Mouse (Mus musculus): ENCODE results near the gene Fkbp14. TPM values are rescaled to one million over a fixed set of nuclear protein-coding genes. Genes with fewer than 3 reads are reported as not detected.

Gene Fkbp14
- polyA plus RNA-seq, 1 experiment from 2014 or later = 11.7 TPM

DNA sequence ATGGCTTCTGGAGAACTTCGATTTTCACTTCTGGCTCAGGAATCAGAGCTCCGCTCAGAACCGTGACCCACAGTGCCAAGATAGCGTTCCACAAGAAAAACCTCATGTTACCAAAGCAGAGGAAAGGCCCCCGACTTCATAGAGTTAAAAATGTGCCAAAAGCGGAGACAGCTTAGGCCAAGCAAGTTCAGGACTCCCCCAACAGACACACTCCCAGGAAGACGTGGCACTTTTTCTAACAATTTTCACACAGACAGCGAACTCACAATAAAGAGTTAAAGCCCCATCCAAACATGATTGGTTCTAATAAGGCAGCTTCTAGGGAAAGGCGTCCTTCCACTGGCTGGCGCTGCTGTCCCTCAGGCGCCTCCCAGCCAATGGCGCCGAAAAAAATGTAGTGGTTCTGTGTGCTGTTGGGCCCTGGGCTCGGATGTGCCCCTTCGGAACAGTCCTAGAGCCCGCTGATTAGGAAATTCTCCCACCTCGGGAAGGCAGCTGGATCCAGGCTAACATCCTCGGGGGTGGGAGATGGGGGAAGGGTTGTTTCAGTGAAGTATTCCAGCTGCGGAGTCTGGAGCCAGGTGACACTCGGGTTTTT is 4.1 kb downstream of the Fkbp14 start:
- no peaks in the 10 kb centered on the region for H3K27me3 ChIP-seq (ENCODE audit: control insufficient read depth, insufficient read depth, low read length)
- WGBS = under 1% methylated on average over 20 of the region's 20 CpGs
- H3K4me2 ChIP-seq (replicated peaks) = peak overlapping the region; percentile 77
- H3K9ac ChIP-seq = peak overlapping the region; percentile 61
- ATAC-seq (ENCODE audit: low FRiP score) = peak; percentile 92
- peak; percentile 91 for DNase-seq (ENCODE audit: low spot score)
- no peaks in the 10 kb centered on the region for H3K9me3 ChIP-seq (ENCODE audit: control insufficient read depth, low read length)
- H3K4me3 ChIP-seq (replicated peaks; ENCODE audit: low read length) = peak overlapping the region; percentile 45
- peak overlapping the region; percentile 40; the same call in 1 of the 2 replicates for H3K27ac ChIP-seq
- peaks cover 30% of the 10 kb centered on the region for H3K4me1 ChIP-seq (replicated peaks; ENCODE audit: control insufficient read depth, insufficient read depth, low read length)
- no peaks in the 10 kb centered on the region for H3K36me3 ChIP-seq (replicated peaks; ENCODE audit: control insufficient read depth, insufficient read depth)

DNA sequence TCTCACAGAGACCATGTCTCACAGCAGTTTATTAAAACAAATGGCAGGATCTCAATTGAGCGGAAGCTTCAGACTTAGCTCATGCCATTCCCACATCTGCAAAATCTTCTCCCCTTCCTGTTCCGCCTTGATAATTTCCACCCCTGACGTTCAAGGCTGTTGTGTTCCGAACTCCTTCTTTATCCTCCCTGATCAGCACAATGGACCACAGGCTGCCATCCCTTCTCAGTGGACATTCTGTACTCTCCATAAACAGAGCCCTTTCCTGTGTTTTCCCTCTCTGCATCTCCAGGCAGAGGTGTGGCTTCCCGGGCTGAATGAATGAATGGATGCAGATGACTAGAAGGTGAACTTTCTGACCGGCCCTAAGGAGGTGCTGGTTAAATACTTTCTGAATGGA is 5.3 kb downstream of the Fkbp14 start:
- 53% methylated on average over 6 of the region's 6 CpGs for WGBS
- Histone ChIP-seq H3K4me1 (replicated peaks; ENCODE audit: control insufficient read depth, insufficient read depth, low read length) (peaks cover 23% of the 10 kb centered on the region), H3K36me3 (replicated peaks; ENCODE audit: control insufficient read depth, insufficient read depth) (no peaks in the 10 kb centered on the region), H3K27me3 (ENCODE audit: control insufficient read depth, insufficient read depth, low read length) (no peaks in the 10 kb centered on the region), H3K27ac (no peak overlapping the region), H3K4me3 (replicated peaks; ENCODE audit: low read length) (no peak overlapping the region; the same call in 1 of the 2 replicates), H3K9me3 (ENCODE audit: control insufficient read depth, low read length) (no peaks in the 10 kb centered on the region), H3K9ac (no peak overlapping the region), H3K4me2 (replicated peaks) (peak overlapping the region; percentile 77)
- ATAC-seq (ENCODE audit: low FRiP score) = no peak
- DNase-seq (ENCODE audit: low spot score) = no peak

DNA sequence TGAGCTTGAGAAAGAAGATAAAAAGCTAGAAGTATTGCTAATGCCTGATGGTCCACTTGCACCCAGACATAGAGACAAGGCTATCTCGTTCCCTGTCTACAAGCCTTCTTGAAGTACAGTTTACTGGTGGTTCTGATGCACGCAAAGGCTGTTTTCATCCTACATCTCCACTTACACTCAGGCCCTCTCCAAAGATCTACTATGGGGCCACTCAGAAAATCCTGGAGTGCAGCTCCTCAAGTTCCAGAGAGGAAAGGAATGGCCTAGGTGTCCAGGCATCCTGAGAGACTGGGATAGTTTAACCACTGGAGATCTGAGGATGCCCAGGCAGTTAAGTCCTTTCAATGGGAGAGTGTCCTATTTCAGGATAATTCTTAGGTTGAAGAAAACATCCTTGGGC is 6.4 kb downstream of the Fkbp14 start:
- Histone ChIP-seq H3K4me1 (replicated peaks; ENCODE audit: control insufficient read depth, insufficient read depth, low read length) (peaks cover 13% of the 10 kb centered on the region; the same call in 1 of the 2 replicates), H3K36me3 (replicated peaks; ENCODE audit: control insufficient read depth, insufficient read depth) (no peaks in the 10 kb centered on the region), H3K27me3 (ENCODE audit: control insufficient read depth, insufficient read depth, low read length) (no peaks in the 10 kb centered on the region), H3K4me3 (replicated peaks; ENCODE audit: low read length) (no peak overlapping the region), H3K9me3 (ENCODE audit: control insufficient read depth, low read length) (no peaks in the 10 kb centered on the region), H3K27ac (no peak overlapping the region), H3K4me2 (replicated peaks) (no peak overlapping the region), H3K9ac (no peak overlapping the region)
- no peak for DNase-seq (ENCODE audit: low spot score)
- 94% methylated on average over 2 of the region's 2 CpGs for WGBS
- ATAC-seq (ENCODE audit: low FRiP score) = no peak

DNA sequence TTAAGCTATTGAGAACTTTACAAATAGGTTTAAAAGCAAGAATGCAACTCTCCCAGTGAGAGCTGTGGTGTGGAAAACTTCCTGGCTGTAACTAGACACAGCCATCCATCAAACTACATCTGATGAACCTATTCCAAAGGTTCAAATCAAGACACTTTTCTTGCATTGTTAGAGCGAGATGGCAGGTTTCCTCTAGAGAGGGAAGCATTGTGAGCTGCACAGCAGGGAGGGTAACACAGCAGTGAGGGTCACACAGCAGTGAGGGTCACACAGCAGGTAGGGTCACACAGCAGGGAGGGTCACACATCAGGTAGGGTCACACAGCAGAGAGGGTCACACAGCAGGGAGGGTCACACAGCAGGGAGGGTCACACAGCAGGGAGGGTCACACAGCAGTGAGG is 8.9 kb downstream of the Fkbp14 start:
- no peak overlapping the region for H3K4me3 ChIP-seq (replicated peaks; ENCODE audit: low read length)
- WGBS = 38% methylated on average over 1 of the region's 1 CpGs
- no peak overlapping the region for H3K27ac ChIP-seq
- no peak overlapping the region for H3K4me2 ChIP-seq (replicated peaks)
- H3K4me1 ChIP-seq (replicated peaks; ENCODE audit: control insufficient read depth, insufficient read depth, low read length) = 0 out of 2 replicates have a peak, but pooled peaks cover 7% of the 10 kb centered on the region
- ATAC-seq (ENCODE audit: low FRiP score) (no peak), DNase-seq (ENCODE audit: low spot score) (no peak)
- H3K9ac ChIP-seq = no peak overlapping the region
- H3K9me3 ChIP-seq (ENCODE audit: control insufficient read depth, low read length) = no peaks in the 10 kb centered on the region
- H3K27me3 ChIP-seq (ENCODE audit: control insufficient read depth, insufficient read depth, low read length) = no peaks in the 10 kb centered on the region
- H3K36me3 ChIP-seq (replicated peaks; ENCODE audit: control insufficient read depth, insufficient read depth) = no peaks in the 10 kb centered on the region

DNA sequence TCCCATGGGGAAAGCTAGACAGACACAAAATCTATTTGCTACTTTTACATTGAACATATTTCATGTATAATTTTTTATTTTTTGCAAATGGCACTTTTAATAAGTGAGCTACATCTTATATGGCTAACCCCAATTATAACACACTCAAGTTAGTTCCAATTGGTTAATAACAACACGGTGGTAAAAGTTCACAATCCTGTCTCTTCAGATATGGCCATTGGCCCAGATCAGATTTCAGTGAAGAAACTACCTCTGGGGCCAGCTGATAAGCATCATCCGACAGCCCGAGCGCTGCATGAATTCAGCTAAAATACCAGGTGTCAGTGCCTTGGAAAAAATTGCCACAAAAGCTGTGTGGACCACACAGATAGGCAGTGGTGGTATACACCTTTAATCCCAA is 9.4 kb downstream of the Fkbp14 start:
- DNase-seq (ENCODE audit: low spot score) = no peak
- H3K9ac ChIP-seq = no peak overlapping the region
- no peak overlapping the region for H3K4me2 ChIP-seq (replicated peaks)
- 87% methylated on average over 4 of the region's 4 CpGs for WGBS
- H3K27me3 ChIP-seq (ENCODE audit: control insufficient read depth, insufficient read depth, low read length) = no peaks in the 10 kb centered on the region
- H3K4me3 ChIP-seq (replicated peaks; ENCODE audit: low read length) = no peak overlapping the region
- H3K9me3 ChIP-seq (ENCODE audit: control insufficient read depth, low read length) = no peaks in the 10 kb centered on the region
- no peak overlapping the region for H3K27ac ChIP-seq
- 0 out of 2 replicates have a peak, but pooled peaks cover 6% of the 10 kb centered on the region for H3K4me1 ChIP-seq (replicated peaks; ENCODE audit: control insufficient read depth, insufficient read depth, low read length)
- ATAC-seq (ENCODE audit: low FRiP score) = no peak
- no peaks in the 10 kb centered on the region for H3K36me3 ChIP-seq (replicated peaks; ENCODE audit: control insufficient read depth, insufficient read depth)

DNA sequence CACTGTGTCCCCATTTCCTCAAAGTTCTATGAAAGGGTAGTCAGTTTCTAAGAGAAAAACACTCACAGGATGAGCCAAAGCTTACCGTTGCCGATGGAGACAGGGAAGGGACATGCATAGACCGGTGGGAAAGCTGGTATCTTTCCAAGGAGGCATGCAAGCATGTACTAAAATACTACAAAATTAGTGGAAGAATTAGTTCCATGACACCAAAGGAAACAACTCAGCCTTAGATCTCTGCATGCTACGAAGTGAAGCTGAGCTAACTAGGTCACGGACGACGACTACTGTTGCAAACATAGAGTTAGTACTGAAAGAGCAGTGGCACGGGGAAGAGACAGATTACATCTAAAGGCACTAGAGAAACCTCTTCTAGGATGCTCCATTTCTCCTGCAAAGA is 10.2 kb downstream of the Fkbp14 start:
- no peaks in the 10 kb centered on the region for H3K36me3 ChIP-seq (replicated peaks; ENCODE audit: control insufficient read depth, insufficient read depth)
- ATAC-seq (ENCODE audit: low FRiP score) (no peak), DNase-seq (ENCODE audit: low spot score) (no peak)
- H3K4me2 ChIP-seq (replicated peaks) = no peak overlapping the region
- H3K9ac ChIP-seq = no peak overlapping the region
- H3K27ac ChIP-seq = no peak overlapping the region
- H3K4me1 ChIP-seq (replicated peaks; ENCODE audit: control insufficient read depth, insufficient read depth, low read length) = no peaks in the 10 kb centered on the region
- no peaks in the 10 kb centered on the region for H3K9me3 ChIP-seq (ENCODE audit: control insufficient read depth, low read length)
- no peak overlapping the region for H3K4me3 ChIP-seq (replicated peaks; ENCODE audit: low read length)
- H3K27me3 ChIP-seq (ENCODE audit: control insufficient read depth, insufficient read depth, low read length) = no peaks in the 10 kb centered on the region
- WGBS = 77% methylated on average over 8 of the region's 8 CpGs

DNA sequence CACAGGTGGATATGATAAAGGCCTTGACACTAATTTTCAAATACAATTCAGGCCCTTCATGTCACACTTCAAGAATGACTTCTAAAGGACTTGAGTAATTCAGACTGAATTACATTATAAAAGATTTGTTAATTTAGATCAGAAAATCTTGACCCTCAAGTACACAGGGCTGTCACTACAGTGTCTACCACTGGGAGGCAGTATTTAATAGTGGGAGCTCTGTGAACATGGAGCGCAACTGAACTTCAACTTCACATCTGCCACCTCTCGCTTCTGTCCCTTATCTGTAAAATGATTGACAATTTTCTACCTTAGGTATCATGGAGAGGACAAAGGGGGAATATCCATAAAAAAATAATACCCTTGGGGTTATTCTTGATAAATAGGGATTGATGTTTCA is 10.9 kb downstream of the Fkbp14 start:
- no peak overlapping the region for H3K4me3 ChIP-seq (replicated peaks; ENCODE audit: low read length)
- H3K27me3 ChIP-seq (ENCODE audit: control insufficient read depth, insufficient read depth, low read length) = no peaks in the 10 kb centered on the region
- no peak overlapping the region for H3K27ac ChIP-seq
- no peak overlapping the region for H3K9ac ChIP-seq
- H3K4me2 ChIP-seq (replicated peaks) = no peak overlapping the region
- H3K36me3 ChIP-seq (replicated peaks; ENCODE audit: control insufficient read depth, insufficient read depth) = no peaks in the 10 kb centered on the region
- peak; percentile 77 for DNase-seq (ENCODE audit: low spot score)
- H3K4me1 ChIP-seq (replicated peaks; ENCODE audit: control insufficient read depth, insufficient read depth, low read length) = no peaks in the 10 kb centered on the region
- 16% methylated on average over 2 of the region's 2 CpGs for WGBS
- no peaks in the 10 kb centered on the region for H3K9me3 ChIP-seq (ENCODE audit: control insufficient read depth, low read length)
- no peak for ATAC-seq (ENCODE audit: low FRiP score)

DNA sequence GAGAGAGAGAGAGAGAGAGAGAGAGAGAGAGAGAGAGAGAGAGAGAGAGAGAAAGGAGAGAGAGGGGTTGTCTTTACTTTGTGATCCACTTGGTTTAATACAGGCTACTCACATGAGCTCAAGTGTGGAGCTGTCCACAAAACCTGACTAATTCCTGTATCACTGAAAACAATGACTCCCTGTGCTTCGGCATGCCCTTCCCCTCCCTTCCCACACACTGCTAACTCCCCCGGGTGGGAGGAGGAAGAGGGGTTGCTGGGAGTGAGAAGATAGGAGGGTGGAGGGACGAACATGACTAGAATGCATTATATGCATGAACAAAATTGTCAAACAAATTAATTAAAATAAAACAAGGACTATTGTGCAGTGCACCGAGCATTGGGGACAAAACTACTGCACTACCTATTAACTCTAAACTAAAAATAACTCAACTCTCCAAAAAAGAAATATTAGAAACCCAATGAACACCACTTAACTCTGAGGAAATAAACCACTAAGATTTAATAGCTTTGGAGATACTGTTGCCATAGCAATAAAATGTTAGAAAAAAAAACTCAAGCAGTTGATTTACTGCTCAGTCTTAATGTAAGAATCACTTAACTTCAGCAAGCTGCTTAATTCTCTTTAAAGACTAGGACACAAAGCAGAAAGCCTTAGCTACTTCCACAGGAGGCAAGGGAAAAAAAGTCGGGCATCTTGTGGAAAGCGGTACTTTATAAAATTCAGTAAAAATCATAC is 23.7 kb downstream of the Fkbp14 start:
- Histone ChIP-seq H3K4me2 (replicated peaks) (peak overlapping the region; percentile 4; the same call in 1 of the 2 replicates), H3K27me3 (ENCODE audit: control insufficient read depth, insufficient read depth, low read length) (no peaks in the 10 kb centered on the region), H3K27ac (peak overlapping the region; percentile 26; the same call in 1 of the 2 replicates), H3K9ac (no peak overlapping the region), H3K4me1 (replicated peaks; ENCODE audit: control insufficient read depth, insufficient read depth, low read length) (peaks cover 34% of the 10 kb centered on the region), H3K4me3 (replicated peaks; ENCODE audit: low read length) (no peak overlapping the region), H3K9me3 (ENCODE audit: control insufficient read depth, low read length) (no peaks in the 10 kb centered on the region), H3K36me3 (replicated peaks; ENCODE audit: control insufficient read depth, insufficient read depth) (no peaks in the 10 kb centered on the region)
- ATAC-seq (ENCODE audit: low FRiP score) = peak; percentile 53; the same call in 1 of the 2 replicates
- no peak for DNase-seq (ENCODE audit: low spot score)
- WGBS = 22% methylated on average over 6 of the region's 6 CpGs

DNA sequence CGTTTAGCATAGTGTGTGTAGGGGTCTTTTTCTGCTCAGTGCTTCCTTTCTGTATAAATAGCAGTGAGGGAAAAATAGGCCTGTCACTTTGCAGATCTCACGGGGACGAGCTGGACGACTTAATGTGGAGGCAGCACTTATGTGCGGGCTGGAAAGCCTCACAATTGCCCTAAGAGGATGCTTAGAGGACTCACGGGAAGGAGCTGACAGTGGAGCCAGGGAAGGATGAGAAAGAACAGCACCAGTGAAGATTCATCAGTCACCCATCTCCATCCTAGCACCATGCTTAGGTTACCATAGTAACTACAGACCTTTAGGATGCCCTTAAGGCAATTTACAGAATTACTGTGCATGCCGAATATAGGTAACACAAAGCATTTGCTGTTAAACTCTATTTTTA is 27.3 kb downstream of the Fkbp14 start:
- H3K27me3 ChIP-seq (ENCODE audit: control insufficient read depth, insufficient read depth, low read length) = no peaks in the 10 kb centered on the region
- peak overlapping the region; percentile 38 for H3K27ac ChIP-seq
- WGBS = 15% methylated on average over 7 of the region's 7 CpGs
- H3K36me3 ChIP-seq (replicated peaks; ENCODE audit: control insufficient read depth, insufficient read depth) = no peaks in the 10 kb centered on the region
- no peak overlapping the region for H3K4me3 ChIP-seq (replicated peaks; ENCODE audit: low read length)
- H3K4me2 ChIP-seq (replicated peaks) = no peak overlapping the region; the same call in 1 of the 2 replicates
- H3K9me3 ChIP-seq (ENCODE audit: control insufficient read depth, low read length) = no peaks in the 10 kb centered on the region
- ATAC-seq (ENCODE audit: low FRiP score) (no peak), DNase-seq (ENCODE audit: low spot score) (no peak)
- peak overlapping the region; percentile 6; the same call in 1 of the 2 replicates for H3K9ac ChIP-seq
- H3K4me1 ChIP-seq (replicated peaks; ENCODE audit: control insufficient read depth, insufficient read depth, low read length) = peaks cover 43% of the 10 kb centered on the region
